Mouse (Mus musculus) bone marrow, adult 2 months (tissue): ENCODE measurements around the gene Spaca5. TPM values are rescaled to one million over a fixed set of nuclear protein-coding genes. Genes with fewer than 3 reads are reported as not detected.
A peak's percentile ranks its signal among the peaks of the same experiment; 100 is the strongest.

Experiments
- H3K27ac ChIP-seq: fragments of 200-500 bp; 2 replicates; pipeline ENCODE4 v1.5.1; 2012; ENCODE audit warnings: low read depth, mild to moderate bottlenecking, control low read depth, inconsistent platforms, low read length; ENCODE audit not compliant: control insufficient read depth, poor library complexity, insufficient read depth
- H3K4me1 ChIP-seq: fragments of 200-500 bp; 2 replicates; pipeline ENCODE4 v1.6.1; 2011; ENCODE audit warnings: low read length; ENCODE audit not compliant: control insufficient read depth, insufficient read depth
- H3K4me3 ChIP-seq: fragments of 200-500 bp; replicated peaks from 2 replicates; pipeline ENCODE3; 2011; ENCODE audit warnings: mild to moderate bottlenecking, low read depth, low read length, control low read depth; ENCODE audit not compliant: control insufficient read depth
- CTCF ChIP-seq: fragments of 200-500 bp; IDR thresholded peaks from 2 replicates; pipeline ENCODE4 v1.5.1; 2011; ENCODE audit warnings: low read length, control low read depth; ENCODE audit not compliant: control insufficient read depth, insufficient read depth
- POLR2A ChIP-seq: fragments of 200-500 bp; IDR thresholded peaks from 2 replicates; pipeline ENCODE4 v1.6.1; 2011; ENCODE audit warnings: low read depth, mild to moderate bottlenecking, control low read depth, low read length, borderline replicate concordance; ENCODE audit not compliant: control insufficient read depth
- WGBS: fragments of 180-500 bp; shearing (Covaris S2); methylation state at CpG from one replicate; pipeline ENCODE4 v1.1.7; 2018; 5-methylcytosine and 5-hydroxymethylcytosine counted together
- polyA plus RNA-seq: library from polyadenylated mRNA; stranded (reverse); fragments of >200 nt; gene quantifications from 2 replicates; pipeline ENCODE4 v1.2.4, GENCODE M21; 2011; ENCODE audit warnings: low replicate concordance; ENCODE audit not compliant: missing spikeins, insufficient read depth, insufficient read length

Gene Spaca5
- polyA plus RNA-seq, result not detected in 2 replicates

- no peaks in the 10 kb centered on the region for H3K4me1 ChIP-seq
- H3K4me3 ChIP-seq, result no peak within 1 kb of the TSS
- H3K27ac ChIP-seq, result no peak within 1 kb of the TSS
- no peak for TF ChIP-seq POLR2A
- no peak for TF ChIP-seq CTCF
Measured at GRCm38 (mm10) chrX:21068106-21068505, at the start of gene Spaca5. Gene Spaca5 (plus strand): TSS chrX:21068406.

- H3K4me1 ChIP-seq, result no peaks in the 10 kb centered on the region
- WGBS, result 14% methylated on average over 9 of the region's 9 CpGs
- no peak for TF ChIP-seq CTCF
- TF ChIP-seq POLR2A, result no peak
Measured at GRCm38 (mm10) chrX:21061460-21061859, 6.7 kb upstream of the Spaca5 start.

GRCm38 (mm10) chrX:21061866-21062543, 6.2 kb upstream of the Spaca5 start, which contains the start of gene Zfp182:
Gene Zfp182 (minus strand): TSS chrX:21062316.
- Histone ChIP-seq H3K27ac (0 out of 2 replicates have a peak within 1 kb of the TSS, but pooled peaks have one; percentile 45), H3K4me1 (no peaks in the 10 kb centered on the region), H3K4me3 (peak within 1 kb of the TSS; percentile 98)
- no peak for TF ChIP-seq CTCF
- peak; percentile 64 for TF ChIP-seq POLR2A
- WGBS, result 15% methylated on average over 25 of the region's 25 CpGs

More at GRCm38 (mm10) chrX:21061460-21061859, 6.7 kb upstream of the Spaca5 start:
- Histone ChIP-seq H3K27ac (0 out of 2 replicates have a peak overlapping the region, but pooled peaks have one; percentile 45), H3K4me3 (peak overlapping the region; percentile 98)

GRCm38 (mm10) chrX:21062544-21062890, 5.7 kb upstream of the Spaca5 start:
- no peaks in the 10 kb centered on the region for H3K4me1 ChIP-seq
- WGBS, result 84% methylated on average over 3 of the region's 3 CpGs
- no peak overlapping the region for H3K27ac ChIP-seq
- no peak overlapping the region for H3K4me3 ChIP-seq
- TF ChIP-seq POLR2A, result no peak
- TF ChIP-seq CTCF, result no peak

GRCm38 (mm10) chrX:21088645-21088982, 20.4 kb downstream of the Spaca5 start:
- WGBS, result 27% methylated on average over 6 of the region's 6 CpGs
- Histone ChIP-seq H3K4me3 (peak overlapping the region; percentile 69), H3K27ac (no peak overlapping the region), H3K4me1 (no peaks in the 10 kb centered on the region)
- no peak for TF ChIP-seq CTCF
- no peak for TF ChIP-seq POLR2A

GRCm38 (mm10) chrX:21088983-21089866, 21.0 kb downstream of the Spaca5 start, which contains the start of gene Zfp300:
Gene Zfp300 (minus strand): TSS chrX:21089527.
- Histone ChIP-seq H3K4me3 (peak within 1 kb of the TSS; percentile 69), H3K4me1 (no peaks in the 10 kb centered on the region), H3K27ac (no peak within 1 kb of the TSS)
- 14% methylated on average over 27 of the region's 27 CpGs for WGBS
- TF ChIP-seq POLR2A (no peak), CTCF (no peak)

- no peaks in the 10 kb centered on the region for H3K4me1 ChIP-seq
- no peak overlapping the region for H3K4me3 ChIP-seq
- TF ChIP-seq CTCF, result no peak
- TF ChIP-seq POLR2A, result no peak
- 59% methylated on average over 7 of the region's 7 CpGs for WGBS
- H3K27ac ChIP-seq, result no peak overlapping the region
Measured at GRCm38 (mm10) chrX:21089867-21090239, 21.6 kb downstream of the Spaca5 start.

GRCm38 (mm10) chrX:21115520-21115919, 47.3 kb downstream of the Spaca5 start, which contains the start of gene Ssxa1:
Gene Ssxa1 (plus strand): TSS chrX:21115820.
- no peak within 1 kb of the TSS for H3K27ac ChIP-seq
- H3K4me1 ChIP-seq, result no peaks in the 10 kb centered on the region
- no peak within 1 kb of the TSS for H3K4me3 ChIP-seq
- WGBS, result 73% methylated on average over 4 of the region's 4 CpGs
- no peak for TF ChIP-seq CTCF
- TF ChIP-seq POLR2A, result no peak

Other genes starting within 250 kb of the Spaca5 start
- 3.7 and 29.4 TPM in 2 replicates for gene Timp1, start 198.2 kb upstream of the Spaca5 start, polyA plus RNA-seq
- 0.47 and 0.50 TPM in 2 replicates for gene Syn1, start 147.4 kb upstream of the Spaca5 start, polyA plus RNA-seq
- gene Cfp, start 136.9 kb upstream of the Spaca5 start, polyA plus RNA-seq, result 64.4 and 170 TPM in 2 replicates
- 2.1 and 5.0 TPM in 2 replicates for gene Elk1, start 117.8 kb upstream of the Spaca5 start, polyA plus RNA-seq
- 32.4 and 51.5 TPM in 2 replicates for gene Uxt, start 106.4 kb upstream of the Spaca5 start, polyA plus RNA-seq
- 6.7 and 10.7 TPM in 2 replicates for gene Zfp182, start 6.1 kb upstream of the Spaca5 start, polyA plus RNA-seq
- 0.55 TPM in 1 of 2 replicates, not detected in the other for gene Zfp300, start 21.1 kb downstream of the Spaca5 start, polyA plus RNA-seq
- not detected in 2 replicates for gene Ssxa1, start 47.4 kb downstream of the Spaca5 start, polyA plus RNA-seq
- gene Gm21876, start 107.2 kb downstream of the Spaca5 start, polyA plus RNA-seq, result not detected in 2 replicates